Mouse (Mus musculus): Measurements from ENCODE around the gene Grk4. TPM values are rescaled to one million over a fixed set of nuclear protein-coding genes. Genes with fewer than 3 reads are reported as not detected.
"Not testable (repeated sequence)": the region's sequence is repeated elsewhere in the genome, so short reads cannot be mapped to it uniquely, and the experiment has no call there.

Gene Grk4
- polyA plus RNA-seq, 1 experiment = not detected

DNA sequence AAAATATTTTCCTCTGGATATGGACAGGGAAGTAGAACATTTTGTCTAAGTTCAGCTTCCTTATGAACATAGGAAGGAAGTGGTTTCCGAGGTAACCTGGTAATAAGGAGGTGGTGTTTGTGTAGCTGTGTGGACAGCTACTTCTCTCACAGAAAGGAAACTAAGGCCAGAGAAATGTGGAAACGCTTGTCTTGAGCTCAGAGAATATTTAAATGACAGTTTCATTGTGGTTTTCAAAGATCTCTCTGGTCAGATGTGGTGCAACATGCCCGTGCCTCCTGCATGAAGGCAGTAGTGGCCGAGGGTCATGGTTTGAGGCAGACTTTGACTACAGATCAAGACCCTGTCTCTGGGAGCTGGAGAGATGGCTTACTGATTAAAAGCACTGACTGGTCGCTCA, 35.3 kb downstream of the Grk4 start:
- Histone ChIP-seq H3K4me3 (replicated peaks) (no peak overlapping the region), H3K4me1 (peaks cover 9% of the 10 kb centered on the region), H3K36me3 (replicated peaks; ENCODE audit: low read length) (no peaks in the 10 kb centered on the region), H3K9me3 (no peaks in the 10 kb centered on the region), H3K27me3 (replicated peaks) (peaks cover 1% of the 10 kb centered on the region)
- TF ChIP-seq GATA1 (IDR thresholded peaks at IDR 0.05; ENCODE audit: borderline replicate concordance, low read length) (no peak), FLI1 (IDR thresholded peaks at IDR 0.05; ENCODE audit: low read length) (no peak)

GRCm38 (mm10) chr5:34708436-34708835, 48.3 kb downstream of the Grk4 start:
- Histone ChIP-seq H3K36me3 (replicated peaks; ENCODE audit: low read length) (no peaks in the 10 kb centered on the region), H3K4me3 (replicated peaks) (no peak overlapping the region), H3K4me1 (no peaks in the 10 kb centered on the region), H3K9me3 (no peaks in the 10 kb centered on the region), H3K27me3 (replicated peaks) (no peaks in the 10 kb centered on the region)
- TF ChIP-seq FLI1 (IDR thresholded peaks at IDR 0.05; ENCODE audit: low read length) (no peak), GATA1 (IDR thresholded peaks at IDR 0.05; ENCODE audit: borderline replicate concordance, low read length) (no peak)

- H3K4me1 ChIP-seq; H3K4me3 ChIP-seq (replicated peaks); H3K9me3 ChIP-seq; H3K36me3 ChIP-seq (replicated peaks; ENCODE audit: low read length); H3K27me3 ChIP-seq (replicated peaks): not testable (repeated sequence)
These were observed 54.2 kb downstream of the Grk4 start for GRCm38 (mm10) chr5:34714371-34714770.

GRCm38 (mm10) chr5:34714816-34715215, 54.6 kb downstream of the Grk4 start:
- no peaks in the 10 kb centered on the region for H3K4me1 ChIP-seq
- H3K9me3 ChIP-seq = no peaks in the 10 kb centered on the region
- no peaks in the 10 kb centered on the region for H3K36me3 ChIP-seq (replicated peaks; ENCODE audit: low read length)
- H3K4me3 ChIP-seq (replicated peaks) = no peak overlapping the region
- TF ChIP-seq GATA1 (IDR thresholded peaks at IDR 0.05; ENCODE audit: borderline replicate concordance, low read length) (no peak), FLI1 (IDR thresholded peaks at IDR 0.05; ENCODE audit: low read length) (no peak)
- H3K27me3 ChIP-seq (replicated peaks) = peaks cover 10% of the 10 kb centered on the region

GRCm38 (mm10) chr5:34729141-34729540, 69.0 kb downstream of the Grk4 start:
- H3K4me1 ChIP-seq = peaks cover 6% of the 10 kb centered on the region
- no peak overlapping the region for H3K4me3 ChIP-seq (replicated peaks)
- TF ChIP-seq GATA1 (IDR thresholded peaks at IDR 0.05; ENCODE audit: borderline replicate concordance, low read length) (no peak), FLI1 (IDR thresholded peaks at IDR 0.05; ENCODE audit: low read length) (no peak)
- peaks cover 2% of the 10 kb centered on the region for H3K27me3 ChIP-seq (replicated peaks)
- H3K9me3 ChIP-seq = no peaks in the 10 kb centered on the region
- no peaks in the 10 kb centered on the region for H3K36me3 ChIP-seq (replicated peaks; ENCODE audit: low read length)

- Histone ChIP-seq H3K27me3 (replicated peaks) (peaks cover 2% of the 10 kb centered on the region), H3K36me3 (replicated peaks; ENCODE audit: low read length) (no peaks in the 10 kb centered on the region), H3K9me3 (no peaks in the 10 kb centered on the region), H3K4me1 (peaks cover 6% of the 10 kb centered on the region), H3K4me3 (replicated peaks) (no peak overlapping the region)
- TF ChIP-seq FLI1 (IDR thresholded peaks at IDR 0.05; ENCODE audit: low read length) (no peak), GATA1 (IDR thresholded peaks at IDR 0.05; ENCODE audit: borderline replicate concordance, low read length) (no peak)
These were observed 70.1 kb downstream of the Grk4 start for GRCm38 (mm10) chr5:34730255-34730654.

GRCm38 (mm10) chr5:34751477-34751876, 91.3 kb downstream of the Grk4 start:
- no peak for TF ChIP-seq GATA1 (IDR thresholded peaks at IDR 0.05; ENCODE audit: borderline replicate concordance, low read length)
- TF ChIP-seq FLI1 (IDR thresholded peaks at IDR 0.05; ENCODE audit: low read length) = no peak
- H3K27me3 ChIP-seq (replicated peaks) = peaks cover 14% of the 10 kb centered on the region
- H3K36me3 ChIP-seq (replicated peaks; ENCODE audit: low read length) = no peaks in the 10 kb centered on the region
- H3K4me1 ChIP-seq = no peaks in the 10 kb centered on the region
- H3K9me3 ChIP-seq = 0 out of 2 replicates have a peak, but pooled peaks cover 8% of the 10 kb centered on the region
- H3K4me3 ChIP-seq (replicated peaks) = no peak overlapping the region

GRCm38 (mm10) chr5:34758762-34759161, 98.6 kb downstream of the Grk4 start:
- TF ChIP-seq FLI1 (IDR thresholded peaks at IDR 0.05; ENCODE audit: low read length) = no peak
- no peak for TF ChIP-seq GATA1 (IDR thresholded peaks at IDR 0.05; ENCODE audit: borderline replicate concordance, low read length)

GRCm38 (mm10) chr5:34760850-34761508, 100.8 kb downstream of the Grk4 start:
- Histone ChIP-seq H3K27me3 (replicated peaks) (peaks cover 5% of the 10 kb centered on the region), H3K4me1 (peaks cover 31% of the 10 kb centered on the region)
- TF ChIP-seq GATA1 (IDR thresholded peaks at IDR 0.05; ENCODE audit: borderline replicate concordance, low read length) (no peak), FLI1 (IDR thresholded peaks at IDR 0.05; ENCODE audit: low read length) (no peak)

More at GRCm38 (mm10) chr5:34758762-34759161, 98.6 kb downstream of the Grk4 start:
- Histone ChIP-seq H3K9me3 (no peaks in the 10 kb centered on the region), H3K36me3 (replicated peaks; ENCODE audit: low read length) (no peaks in the 10 kb centered on the region), H3K4me1 (peaks cover 20% of the 10 kb centered on the region), H3K27me3 (replicated peaks) (peaks cover 9% of the 10 kb centered on the region), H3K4me3 (replicated peaks) (no peak overlapping the region)

GRCm38 (mm10) chr5:34761509-34761908, 101.3 kb downstream of the Grk4 start, which contains the start of gene Htt:
Gene Htt (plus strand): TSS chr5:34761740.
- H3K4me3 ChIP-seq (replicated peaks) = peak within 1 kb of the TSS; percentile 93
- peaks cover 36% of the 10 kb centered on the region for H3K4me1 ChIP-seq
- no peak for TF ChIP-seq FLI1 (IDR thresholded peaks at IDR 0.05; ENCODE audit: low read length)
- no peak for TF ChIP-seq GATA1 (IDR thresholded peaks at IDR 0.05; ENCODE audit: borderline replicate concordance, low read length)
- no peaks in the 10 kb centered on the region for H3K9me3 ChIP-seq
- H3K27me3 ChIP-seq (replicated peaks) = peaks cover 5% of the 10 kb centered on the region
- H3K36me3 ChIP-seq (replicated peaks; ENCODE audit: low read length) = peaks cover 2% of the 10 kb centered on the region

More at GRCm38 (mm10) chr5:34760850-34761508, 100.8 kb downstream of the Grk4 start:
- H3K36me3 ChIP-seq (replicated peaks; ENCODE audit: low read length) = no peaks in the 10 kb centered on the region
- H3K9me3 ChIP-seq = no peaks in the 10 kb centered on the region
- H3K4me3 ChIP-seq (replicated peaks) = peak overlapping the region; percentile 93

All from megakaryocyte, embryonic 14.5 days (primary cell).